Mouse (Mus musculus) heart, embryonic 13.5 days (tissue): ENCODE results near the gene Slc7a6. TPM values are rescaled to one million over a fixed set of nuclear protein-coding genes. Genes with fewer than 3 reads are reported as not detected.

Source experiments
- ATAC-seq: fragments of 200-750 bp; cut with Nextera tagmentation; 2 replicates; pipeline ENCODE4 v1.8.0; 2017; ENCODE audit warnings: moderate TSS enrichment; ENCODE audit not compliant: insufficient number of reproducible peaks, low FRiP score, low TSS enrichment; ENCODE audit errors: extremely low read depth
- H3K27ac ChIP-seq: fragments of 300-500 bp; sonication (generic); replicated peaks from 2 replicates; pipeline ENCODE4 v1.5.1; 2015; ENCODE audit warnings: moderate library complexity, mild to moderate bottlenecking, inconsistent platforms
- H3K27me3 ChIP-seq: fragments of 300-500 bp; sonication (generic); replicated peaks from 2 replicates; pipeline ENCODE4 v1.6.1; 2015; ENCODE audit warnings: mild to moderate bottlenecking, inconsistent platforms
- H3K36me3 ChIP-seq: fragments of 300-500 bp; sonication (generic); 2 replicates; pipeline ENCODE4 v1.6.1; 2015; ENCODE audit warnings: mild to moderate bottlenecking, inconsistent platforms
- H3K4me1 ChIP-seq: fragments of 300-500 bp; sonication (generic); 2 replicates; pipeline ENCODE4 v1.6.1; 2015; ENCODE audit warnings: inconsistent platforms
- H3K4me2 ChIP-seq: fragments of 300-500 bp; sonication (generic); 2 replicates; pipeline ENCODE4 v1.6.1; 2015; ENCODE audit warnings: inconsistent platforms, mild to moderate bottlenecking, moderate library complexity
- H3K4me3 ChIP-seq: fragments of 300-500 bp; sonication (generic); 2 replicates; pipeline ENCODE4 v1.5.1; 2015; ENCODE audit warnings: moderate library complexity, mild to moderate bottlenecking, inconsistent platforms
- H3K9ac ChIP-seq: fragments of 300-500 bp; sonication (generic); 2 replicates; pipeline ENCODE4 v1.6.1; 2015; ENCODE audit warnings: inconsistent platforms, mild to moderate bottlenecking, moderate library complexity
- H3K9me3 ChIP-seq: fragments of 300-500 bp; sonication (generic); 2 replicates; pipeline ENCODE4 v1.6.1; 2016; ENCODE audit warnings: inconsistent platforms
- WGBS: fragments of 180-500 bp; shearing (Covaris S2); methylation state at CpG from one replicate; pipeline ENCODE4 v1.1.7; 2015; ENCODE audit warnings: mixed read lengths; 5-methylcytosine and 5-hydroxymethylcytosine counted together
- polyA plus RNA-seq: library from polyadenylated mRNA; unstranded; fragments of >200 nt; fragmentation: Nextera tagmentation; extraction: Ambion mirVana; gene quantifications from 2 replicates; pipeline ENCODE4 v1.2.1, GENCODE M21; 2015

Gene Slc7a6
- polyA plus RNA-seq, 1 experiment from 2014 or later: 31.9 TPM

DNA sequence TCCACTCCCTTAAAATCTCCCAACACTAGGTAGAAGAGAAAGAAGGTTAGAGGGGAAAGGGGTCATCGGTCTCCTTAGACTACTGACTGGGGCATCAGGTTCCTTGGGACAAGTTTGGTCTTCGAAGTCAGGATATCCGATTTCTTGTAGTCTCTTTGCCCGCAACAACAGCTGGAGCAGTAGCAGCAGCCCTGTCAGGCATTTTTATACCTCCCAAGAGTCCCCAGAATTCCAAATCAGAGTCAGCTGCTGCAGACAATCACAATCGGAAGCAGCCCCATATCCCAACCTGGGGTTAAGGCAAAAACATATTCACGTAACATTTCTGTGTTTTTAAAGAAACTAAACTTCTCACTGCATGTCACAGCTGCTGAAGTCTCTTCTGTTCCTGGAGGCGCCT lies 62.9 kb downstream of the Slc7a6 start:
- Histone ChIP-seq H3K9ac (no peak overlapping the region), H3K4me1 (no peaks in the 10 kb centered on the region), H3K4me3 (no peak overlapping the region), H3K4me2 (no peak overlapping the region), H3K9me3 (no peaks in the 10 kb centered on the region), H3K27me3 (no peaks in the 10 kb centered on the region), H3K36me3 (peaks cover 91% of the 10 kb centered on the region), H3K27ac (no peak overlapping the region)
- WGBS: 90% methylated on average over 7 of the region's 7 CpGs
- ATAC-seq: no peak

DNA sequence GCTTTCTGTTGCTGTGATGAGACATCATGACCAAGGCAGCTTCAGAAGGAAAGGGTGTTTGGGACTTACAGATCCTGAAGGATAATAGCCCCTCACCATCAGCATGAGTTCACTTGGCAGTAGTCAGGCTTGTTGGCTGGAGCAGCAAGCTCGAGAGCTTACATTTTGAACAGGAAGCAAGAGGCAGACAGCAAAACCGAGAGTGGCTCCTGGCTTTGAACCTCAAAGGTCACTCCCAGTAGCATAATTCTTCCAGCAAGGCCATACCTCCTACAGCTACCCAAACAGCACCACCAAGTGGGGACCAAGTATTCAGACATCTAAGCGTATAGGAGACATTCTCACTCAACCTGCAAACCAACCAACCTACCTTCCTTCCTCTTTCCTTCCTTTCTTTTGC lies 64.1 kb downstream of the Slc7a6 start:
- WGBS: 71% methylated on average over 3 of the region's 3 CpGs
- Histone ChIP-seq H3K4me3 (no peak overlapping the region), H3K4me1 (no peaks in the 10 kb centered on the region), H3K4me2 (no peak overlapping the region), H3K9me3 (no peaks in the 10 kb centered on the region), H3K9ac (no peak overlapping the region), H3K27me3 (no peaks in the 10 kb centered on the region), H3K36me3 (peaks cover 94% of the 10 kb centered on the region), H3K27ac (no peak overlapping the region)
- ATAC-seq: no peak

DNA sequence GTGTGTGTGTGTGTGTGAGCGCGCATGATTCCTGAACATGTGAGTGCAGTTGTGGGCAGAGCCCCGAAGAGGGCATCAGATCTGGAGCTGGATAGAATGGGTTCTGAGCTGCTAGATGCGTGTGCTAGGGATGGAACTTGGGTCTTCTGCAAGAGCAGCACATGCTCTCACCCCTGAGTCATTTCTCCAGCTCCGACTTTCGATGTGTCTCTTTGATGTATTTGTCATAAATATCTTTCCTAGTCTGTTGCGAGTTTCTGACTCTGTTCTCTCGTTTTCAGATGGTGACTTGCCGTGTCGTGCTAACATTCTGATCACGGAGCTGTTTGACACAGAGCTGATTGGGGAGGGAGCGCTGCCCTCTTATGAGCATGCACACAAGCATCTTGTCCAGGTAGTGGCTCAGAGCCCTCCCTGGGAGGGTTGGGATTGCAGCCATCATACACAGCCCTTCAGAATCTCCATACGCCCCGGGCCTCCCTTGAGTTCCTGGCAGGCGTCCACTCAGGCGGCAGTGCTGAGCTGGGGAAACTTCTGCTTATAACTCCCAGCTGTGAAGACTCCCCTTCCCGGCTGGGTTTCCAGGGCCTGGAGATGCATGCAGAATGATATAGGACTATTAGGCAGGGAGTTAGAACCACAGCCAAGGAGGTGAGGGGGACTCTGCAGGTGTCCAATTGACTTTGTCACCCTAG lies 66.1 kb downstream of the Slc7a6 start:
- no peak overlapping the region for H3K27ac ChIP-seq
- no peak overlapping the region for H3K4me2 ChIP-seq
- no peak for ATAC-seq
- H3K9me3 ChIP-seq: no peaks in the 10 kb centered on the region
- no peak overlapping the region for H3K9ac ChIP-seq
- H3K4me1 ChIP-seq: no peaks in the 10 kb centered on the region
- peaks cover 94% of the 10 kb centered on the region for H3K36me3 ChIP-seq
- WGBS: 82% methylated on average over 17 of the region's 17 CpGs
- H3K27me3 ChIP-seq: no peaks in the 10 kb centered on the region
- H3K4me3 ChIP-seq: no peak overlapping the region

DNA sequence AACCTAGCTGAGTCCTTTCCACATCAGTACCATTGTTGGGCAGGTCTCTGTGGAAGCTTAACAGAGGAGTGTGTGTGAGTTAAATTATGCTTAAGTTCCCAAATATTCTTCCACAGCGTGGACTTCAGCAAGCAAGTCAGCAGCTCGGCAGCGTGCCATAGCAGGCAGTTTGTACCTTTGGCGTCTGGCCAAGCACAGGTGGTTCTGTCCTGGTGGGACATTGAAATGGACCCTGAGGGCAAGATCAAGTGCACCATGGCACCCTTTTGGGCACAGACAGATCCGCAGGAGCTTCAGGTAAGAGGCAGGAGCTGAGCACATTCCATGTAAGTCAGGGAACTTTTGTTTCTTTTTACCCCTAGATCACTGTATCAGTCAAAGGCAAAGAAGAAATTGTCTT lies 68.4 kb downstream of the Slc7a6 start:
- Histone ChIP-seq H3K4me1 (no peaks in the 10 kb centered on the region), H3K9ac (no peak overlapping the region), H3K27me3 (no peaks in the 10 kb centered on the region), H3K9me3 (no peaks in the 10 kb centered on the region), H3K4me2 (no peak overlapping the region), H3K27ac (no peak overlapping the region), H3K4me3 (no peak overlapping the region), H3K36me3 (peaks cover 94% of the 10 kb centered on the region)
- WGBS: 83% methylated on average over 5 of the region's 5 CpGs
- no peak for ATAC-seq

Other genes starting within 250 kb of the Slc7a6 start
- gene Ctrl, start 235.0 kb upstream of the Slc7a6 start, polyA plus RNA-seq: 0.74 and 1.1 TPM in 2 replicates
- gene Psmb10, start 230.4 kb upstream of the Slc7a6 start, polyA plus RNA-seq: 51.9 and 61.3 TPM in 2 replicates
- gene Lcat, start 225.5 kb upstream of the Slc7a6 start, polyA plus RNA-seq: 1.5 and 3.0 TPM in 2 replicates
- 37.7 and 39.4 TPM in 2 replicates for gene Slc12a4, start 202.8 kb upstream of the Slc7a6 start, polyA plus RNA-seq
- gene Dpep3, start 189.4 kb upstream of the Slc7a6 start, polyA plus RNA-seq: not detected in 2 replicates
- gene Dus2, start 177.5 kb upstream of the Slc7a6 start, polyA plus RNA-seq: 16.4 and 16.7 TPM in 2 replicates
- gene Dpep2nb, start 162.9 kb upstream of the Slc7a6 start, polyA plus RNA-seq: 0.22 and 0.35 TPM in 2 replicates
- 12.2 and 12.5 TPM in 2 replicates for gene Ddx28, start 157.0 kb upstream of the Slc7a6 start, polyA plus RNA-seq
- 3.4 and 4.5 TPM in 2 replicates for gene Nfatc3, start 110.0 kb upstream of the Slc7a6 start, polyA plus RNA-seq
- 1.7 and 2.4 TPM in 2 replicates for gene Esrp2, start 31.9 kb upstream of the Slc7a6 start, polyA plus RNA-seq
- 8.4 and 9.5 TPM in 2 replicates for gene Pla2g15, start 18.5 kb upstream of the Slc7a6 start, polyA plus RNA-seq
- gene Slc7a6os, start 42.1 kb downstream of the Slc7a6 start, polyA plus RNA-seq: 20.2 and 22.7 TPM in 2 replicates
- gene Prmt7, start 42.1 kb downstream of the Slc7a6 start, polyA plus RNA-seq: 35.7 and 36.6 TPM in 2 replicates
- 1.6 and 2.0 TPM in 2 replicates for gene Smpd3, start 169.1 kb downstream of the Slc7a6 start, polyA plus RNA-seq
- gene Zfp90, start 246.5 kb downstream of the Slc7a6 start, polyA plus RNA-seq: 13.9 and 15.3 TPM in 2 replicates